Mouse (Mus musculus): ENCODE measurements around the gene 1110004F10Rik. TPM values are rescaled to one million over a fixed set of nuclear protein-coding genes. Genes with fewer than 3 reads are reported as not detected.

Gene 1110004F10Rik
- total RNA-seq, 2 experiments from 2014 or later = 102 to 215 TPM

DNA sequence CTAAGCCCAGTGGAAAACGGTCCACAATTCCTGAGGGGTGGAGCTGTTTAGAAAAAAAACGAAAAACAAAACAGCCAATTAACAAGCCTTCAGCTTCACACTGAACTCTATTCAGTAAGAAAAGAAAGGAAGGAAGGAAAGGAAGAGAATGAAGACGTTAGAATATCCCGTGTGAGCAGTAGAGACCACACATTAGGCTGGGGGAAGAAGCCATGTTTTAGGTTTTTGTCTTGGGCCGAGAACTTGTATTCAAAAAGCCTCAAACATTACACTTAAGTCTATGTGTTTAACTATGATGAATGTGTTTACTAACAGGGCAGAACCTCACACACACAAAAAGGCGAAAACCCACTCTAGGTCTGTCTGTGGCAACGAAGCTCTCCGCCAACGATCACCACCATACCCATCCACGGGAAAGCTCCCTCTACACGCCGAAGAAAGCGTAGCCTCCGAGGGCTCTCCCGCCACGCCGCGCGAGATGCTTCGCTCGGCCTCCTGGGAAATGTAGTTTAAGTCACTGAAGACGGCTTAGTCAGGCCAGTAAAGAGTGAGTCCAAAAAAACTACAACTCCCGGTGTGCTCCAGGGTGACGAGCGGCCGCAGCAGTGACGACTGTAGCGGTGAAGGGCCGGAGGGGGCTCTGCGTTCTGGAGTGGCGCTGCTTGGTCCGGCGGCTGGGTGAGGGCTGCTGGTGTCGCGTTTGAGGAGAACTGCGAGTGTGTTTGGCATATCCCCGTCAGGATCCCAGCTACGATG lies 53.7 kb downstream of the 1110004F10Rik start:
- ATAC-seq (replicated peaks; ENCODE audit: poor library complexity, severe bottlenecking) = peak; percentile 95

DNA sequence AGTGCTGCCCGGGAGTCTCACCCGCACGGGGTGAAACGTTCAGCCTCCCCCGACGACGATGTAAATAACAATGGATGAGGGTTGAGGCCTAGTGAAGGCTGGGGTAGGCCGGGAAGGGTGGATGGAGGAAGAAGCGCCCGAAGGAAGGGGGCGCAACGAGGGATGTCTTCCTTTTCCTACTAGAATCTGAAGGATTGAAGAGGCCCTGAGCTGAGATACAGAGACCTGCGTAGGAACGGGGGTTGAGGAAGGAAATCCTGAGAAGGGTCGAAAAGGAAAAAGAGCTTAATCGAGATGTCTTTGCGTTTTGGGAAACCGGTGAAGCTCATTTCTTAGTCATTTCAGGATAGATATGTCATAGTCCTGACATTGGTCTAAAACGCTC lies 54.3 kb downstream of the 1110004F10Rik start:
- ATAC-seq (replicated peaks; ENCODE audit: poor library complexity, severe bottlenecking) = peak; percentile 74

DNA sequence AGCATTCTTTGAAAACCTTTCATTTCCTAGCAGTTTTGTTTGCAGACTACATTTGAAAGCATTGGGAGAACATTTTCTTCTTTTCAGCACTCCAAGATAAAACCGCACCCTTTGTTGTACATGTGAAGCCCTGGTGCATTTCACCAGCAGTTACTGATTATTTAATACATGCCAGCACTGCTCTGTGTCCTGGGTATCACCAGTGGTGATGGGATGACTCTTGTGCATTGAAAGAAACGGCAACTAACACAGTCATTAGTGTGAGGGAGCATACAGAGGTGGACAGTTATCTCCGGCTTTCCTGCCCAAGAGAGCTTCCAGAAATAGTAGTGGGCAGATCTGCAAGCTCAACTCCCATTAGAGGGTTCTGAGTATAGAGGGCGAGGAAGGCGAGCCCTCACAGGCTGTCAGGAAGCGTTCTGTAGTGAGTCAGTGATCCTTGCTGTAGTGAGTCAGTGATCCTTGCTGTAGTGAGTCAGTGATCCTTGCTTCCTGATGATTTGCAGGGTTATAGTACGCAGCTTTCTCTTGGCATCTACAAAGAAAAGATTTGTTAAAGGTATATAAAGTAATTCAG lies 60.8 kb downstream of the 1110004F10Rik start:
- no peak for ATAC-seq (replicated peaks; ENCODE audit: poor library complexity, severe bottlenecking)

DNA sequence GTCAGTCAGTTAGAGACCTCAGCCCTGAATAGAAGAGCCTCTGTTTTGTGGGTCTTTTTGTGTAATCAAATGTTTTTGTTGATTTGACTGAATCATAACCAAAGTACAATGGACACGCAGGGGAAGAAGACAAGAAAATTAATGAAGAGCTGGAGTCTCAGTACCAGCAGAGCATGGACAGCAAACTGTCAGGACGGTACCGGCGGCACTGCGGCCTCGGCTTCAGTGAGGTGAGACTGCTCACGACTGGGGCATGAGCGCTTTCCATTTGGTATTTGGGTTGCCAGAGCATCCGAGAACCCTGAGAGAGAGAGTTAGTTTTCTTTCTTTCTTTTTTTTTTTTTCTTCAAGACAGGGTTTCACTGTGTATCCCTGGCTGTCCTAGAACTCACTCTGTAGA lies 63.9 kb downstream of the 1110004F10Rik start:
- no peak for ATAC-seq (replicated peaks; ENCODE audit: poor library complexity, severe bottlenecking)

DNA sequence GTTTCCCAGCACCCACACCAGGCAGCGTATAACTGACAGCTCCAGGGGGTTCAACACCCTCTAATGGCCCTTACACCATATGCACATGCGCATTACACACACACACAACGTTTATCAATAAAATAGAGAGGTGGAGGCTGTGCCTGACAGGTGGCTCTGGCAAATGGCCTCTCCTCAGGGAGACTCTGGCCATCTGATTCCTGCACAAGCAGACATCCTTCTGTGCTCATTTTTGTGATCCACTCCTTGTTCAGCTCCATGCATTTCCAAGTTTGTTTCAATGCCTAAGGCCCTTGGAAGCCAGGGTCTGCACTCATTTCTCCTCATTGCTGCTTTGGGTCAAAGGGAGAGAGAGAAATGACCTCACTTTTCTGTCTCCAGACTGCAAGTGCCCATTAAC lies 71.5 kb downstream of the 1110004F10Rik start:
- no peak for ATAC-seq (replicated peaks; ENCODE audit: poor library complexity, severe bottlenecking)

DNA sequence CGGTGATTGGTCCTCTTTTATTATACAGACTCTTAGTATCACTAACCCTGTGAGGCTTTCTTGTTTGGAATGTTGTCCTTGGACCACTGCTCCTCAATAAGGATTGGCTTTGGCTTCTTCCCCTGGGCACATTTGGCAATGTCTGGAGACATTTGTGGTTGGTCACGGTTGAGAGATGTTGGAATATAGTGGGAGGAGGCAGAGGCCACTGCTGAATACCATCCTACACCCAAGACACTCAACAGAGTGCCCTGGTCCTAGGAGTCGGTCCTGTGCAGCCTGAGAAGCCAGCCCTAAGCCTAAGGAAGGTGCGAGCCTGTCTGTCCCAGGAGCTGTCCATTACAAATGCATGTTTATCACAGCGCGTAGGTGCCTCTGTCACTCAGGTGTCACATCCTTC lies 72.3 kb downstream of the 1110004F10Rik start:
- ATAC-seq (replicated peaks; ENCODE audit: poor library complexity, severe bottlenecking) = no peak

DNA sequence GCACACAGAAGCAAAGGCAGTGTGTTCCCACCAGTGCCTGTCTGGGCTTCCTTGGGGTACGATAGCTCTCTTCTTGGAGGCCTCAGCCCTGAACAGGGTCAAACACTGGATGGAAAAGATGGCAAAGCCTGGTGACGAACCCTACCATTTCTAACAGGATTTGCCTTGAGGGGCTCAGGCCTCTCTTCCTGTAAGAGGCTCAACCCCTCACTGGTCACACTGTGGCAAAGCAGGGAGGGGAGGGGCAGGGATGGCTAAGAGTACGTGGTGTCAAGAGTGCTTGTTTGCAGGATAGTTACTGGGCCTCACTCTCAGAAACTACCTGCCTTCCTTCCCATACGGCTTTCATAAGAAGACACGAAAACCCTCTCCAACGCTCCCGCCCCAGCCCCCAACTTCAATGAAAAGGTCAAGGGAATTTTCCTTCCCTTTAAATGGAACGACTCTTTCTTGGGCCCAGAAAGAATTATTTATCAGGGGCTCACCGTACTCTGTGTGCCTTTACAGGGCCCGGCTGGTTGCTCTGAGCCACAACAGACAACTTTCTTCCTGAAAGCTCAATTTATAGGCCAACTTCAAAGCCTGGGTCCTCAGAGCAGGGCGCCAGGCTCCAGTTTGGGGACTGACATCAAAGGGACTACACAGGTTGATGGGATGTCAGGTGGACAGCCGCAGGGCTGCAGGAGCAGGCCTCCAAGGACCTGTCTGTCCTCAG lies 76.2 kb downstream of the 1110004F10Rik start:
- ATAC-seq (replicated peaks; ENCODE audit: poor library complexity, severe bottlenecking) = no peak

DNA sequence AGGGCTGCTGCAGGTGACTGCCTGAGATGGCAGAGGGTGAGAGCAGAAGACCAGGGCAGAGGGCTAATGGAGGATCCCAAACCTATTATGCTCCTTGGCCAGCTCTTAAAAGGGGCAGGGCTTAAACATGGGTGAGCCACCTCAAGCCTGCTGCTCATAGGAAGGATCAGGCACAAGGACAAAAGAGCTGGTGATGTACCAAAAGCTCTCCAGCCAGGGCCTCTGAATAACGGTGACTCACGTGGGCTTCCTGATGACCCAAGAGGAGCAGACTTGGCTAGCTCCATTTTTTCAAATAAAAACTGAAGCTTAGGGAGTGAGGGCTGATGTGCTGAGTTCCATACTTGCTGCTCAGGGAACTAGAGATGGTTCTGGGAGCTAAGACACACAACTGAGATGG lies 76.8 kb downstream of the 1110004F10Rik start:
- no peak for ATAC-seq (replicated peaks; ENCODE audit: poor library complexity, severe bottlenecking)

DNA sequence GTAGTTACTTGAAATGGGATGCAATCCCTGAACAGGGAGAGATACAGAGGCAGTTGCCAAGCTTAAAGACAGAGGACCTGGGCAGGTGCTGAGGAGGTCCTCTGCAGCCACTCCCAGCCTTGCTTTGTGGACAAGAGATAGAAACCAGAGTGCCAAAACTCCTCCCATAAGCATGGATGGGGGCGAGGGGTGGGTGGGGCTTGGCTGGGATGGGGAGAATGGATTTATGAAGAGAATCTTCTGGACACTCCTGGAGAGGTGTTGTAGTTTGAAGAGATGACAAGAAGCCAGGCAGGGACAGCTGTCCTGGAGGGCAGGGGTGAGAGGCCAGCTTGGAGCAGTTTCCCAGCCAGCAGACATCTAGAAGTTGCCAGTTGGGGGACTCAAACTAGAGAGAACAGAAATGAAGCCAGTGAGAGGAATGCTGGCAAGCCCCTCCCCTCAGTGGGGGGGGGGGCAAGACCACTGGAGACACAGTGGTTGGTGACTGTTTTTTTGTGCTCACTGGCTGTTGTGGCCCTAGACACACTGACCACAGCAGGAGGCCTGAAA lies 80.2 kb downstream of the 1110004F10Rik start:
- ATAC-seq (replicated peaks; ENCODE audit: poor library complexity, severe bottlenecking) = no peak

DNA sequence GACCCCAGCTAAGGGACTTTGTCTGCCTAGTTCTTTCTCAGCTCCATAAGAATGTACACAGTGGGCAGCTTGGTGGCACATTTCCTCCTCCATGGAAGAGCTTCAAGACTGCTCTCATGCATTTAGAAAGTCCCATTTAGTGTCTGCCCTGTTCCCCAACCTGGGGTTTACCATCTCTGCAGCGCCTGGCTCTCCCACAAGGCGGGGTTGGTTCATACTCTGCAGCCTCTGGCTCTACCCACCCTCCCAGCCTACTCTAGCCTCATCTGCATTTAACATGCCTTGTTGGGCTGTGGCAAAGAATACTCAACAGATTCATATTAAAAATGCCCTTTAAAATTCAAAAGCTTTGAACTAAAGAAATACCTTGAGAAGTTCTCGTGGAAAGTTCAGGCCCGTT lies 81.5 kb downstream of the 1110004F10Rik start:
- ATAC-seq (replicated peaks; ENCODE audit: poor library complexity, severe bottlenecking) = no peak

DNA sequence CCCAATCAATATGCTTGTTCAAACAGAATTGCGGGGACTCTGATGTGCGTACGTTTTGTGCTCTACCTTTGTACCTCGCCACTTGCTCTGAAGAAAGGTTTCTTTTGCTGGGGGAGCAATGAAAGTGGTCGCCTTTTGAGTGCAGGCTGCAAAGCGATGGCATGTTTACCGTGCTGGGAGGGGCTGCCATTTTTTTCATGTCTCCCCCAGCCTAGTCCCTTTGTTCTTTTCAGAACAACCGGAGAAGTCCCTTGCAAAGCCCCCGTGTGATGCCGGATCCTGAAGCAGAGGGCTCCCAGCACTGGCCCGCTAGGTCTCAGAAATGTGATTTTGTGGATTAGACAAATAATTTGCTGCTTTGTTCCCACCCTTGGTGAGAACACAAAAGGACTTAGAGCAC lies 82.0 kb downstream of the 1110004F10Rik start:
- ATAC-seq (replicated peaks; ENCODE audit: poor library complexity, severe bottlenecking) = no peak

DNA sequence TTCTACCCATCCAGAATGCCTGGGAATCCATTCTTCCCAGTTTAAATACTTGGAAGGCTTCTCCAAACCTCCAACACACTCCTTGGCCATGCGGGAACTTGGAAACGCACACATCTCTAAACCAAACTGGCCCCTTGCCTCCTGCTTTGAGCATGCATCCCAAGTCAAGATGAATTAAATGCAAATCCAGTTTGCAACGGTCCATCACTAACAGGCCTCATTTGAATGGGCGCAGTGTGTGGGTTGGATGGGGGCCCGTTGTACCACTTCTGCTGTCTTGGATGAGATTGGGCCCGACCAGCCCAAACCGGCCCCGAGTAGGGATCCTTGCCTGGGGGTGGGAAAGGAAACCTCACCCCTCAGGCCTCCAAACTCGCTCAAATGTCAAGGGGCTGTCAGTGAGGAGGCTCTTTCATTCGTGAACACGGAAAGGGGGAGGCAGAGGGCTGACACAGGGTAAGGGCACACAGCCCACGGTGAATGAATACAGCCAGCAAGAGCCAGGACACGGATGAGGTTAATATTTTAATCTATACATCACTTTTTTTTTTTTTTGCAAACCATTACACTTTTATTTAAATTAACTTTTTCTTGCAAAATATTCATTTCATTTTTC lies 83.9 kb downstream of the 1110004F10Rik start:
- ATAC-seq (replicated peaks; ENCODE audit: poor library complexity, severe bottlenecking) = no peak

DNA sequence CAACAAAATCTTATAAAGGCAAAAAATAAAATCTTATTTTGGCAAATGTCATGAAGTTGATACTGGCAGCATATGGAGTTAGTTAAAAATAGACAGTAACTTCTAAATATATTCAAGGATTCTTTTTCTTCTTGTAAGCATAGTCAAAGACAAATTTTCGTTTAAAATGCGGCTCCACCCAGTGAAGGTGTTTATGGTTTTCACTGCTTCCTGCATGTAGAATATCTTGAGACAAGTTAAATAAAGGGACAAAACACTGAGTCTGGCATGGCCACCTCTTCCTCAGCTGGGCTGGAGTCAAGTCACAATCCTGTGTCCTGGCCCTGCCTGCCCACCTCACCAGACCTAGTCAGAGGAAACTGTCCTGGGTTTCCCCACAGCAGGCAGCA lies 84.4 kb downstream of the 1110004F10Rik start:
- ATAC-seq (replicated peaks; ENCODE audit: poor library complexity, severe bottlenecking) = no peak

DNA sequence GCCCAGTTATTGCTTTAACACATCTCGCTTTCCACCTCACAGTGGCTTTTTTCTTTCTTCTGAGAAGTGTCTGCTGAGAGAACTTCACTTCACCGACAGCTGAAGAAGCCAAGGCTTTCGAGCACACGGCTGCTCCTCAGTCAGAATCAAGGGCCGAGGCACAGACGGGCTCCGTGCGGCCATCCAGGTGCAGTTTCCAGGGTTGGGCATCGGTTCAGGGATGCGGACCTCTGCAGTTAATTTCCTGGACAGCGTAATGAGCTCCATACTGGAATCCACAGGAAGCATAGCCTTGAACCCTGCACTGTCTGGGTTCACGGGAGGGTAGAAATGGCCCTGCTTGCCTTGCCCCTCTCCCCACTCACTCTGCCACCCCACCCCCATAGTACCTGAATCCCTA lies 84.9 kb downstream of the 1110004F10Rik start:
- ATAC-seq (replicated peaks; ENCODE audit: poor library complexity, severe bottlenecking) = no peak

DNA sequence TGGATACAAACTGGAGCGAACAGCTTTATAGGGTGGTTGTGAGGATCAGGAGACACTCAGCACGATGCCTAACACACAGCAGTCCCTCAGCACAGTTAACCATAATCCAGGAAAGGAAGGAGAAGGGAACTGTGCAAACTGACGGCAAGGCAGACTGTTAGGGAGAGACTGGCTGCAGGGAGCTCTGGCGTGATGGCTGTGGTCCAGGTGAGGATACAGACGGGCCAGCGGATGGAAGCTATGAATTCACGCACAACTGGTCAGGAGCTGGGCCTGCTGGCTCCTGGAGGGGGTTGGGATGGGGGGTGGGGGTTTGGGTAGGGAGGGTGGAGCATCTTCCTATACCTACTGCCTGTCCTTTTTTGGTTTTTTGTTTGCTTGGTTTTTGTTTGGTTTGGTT lies 86.5 kb downstream of the 1110004F10Rik start:
- no peak for ATAC-seq (replicated peaks; ENCODE audit: poor library complexity, severe bottlenecking)

DNA sequence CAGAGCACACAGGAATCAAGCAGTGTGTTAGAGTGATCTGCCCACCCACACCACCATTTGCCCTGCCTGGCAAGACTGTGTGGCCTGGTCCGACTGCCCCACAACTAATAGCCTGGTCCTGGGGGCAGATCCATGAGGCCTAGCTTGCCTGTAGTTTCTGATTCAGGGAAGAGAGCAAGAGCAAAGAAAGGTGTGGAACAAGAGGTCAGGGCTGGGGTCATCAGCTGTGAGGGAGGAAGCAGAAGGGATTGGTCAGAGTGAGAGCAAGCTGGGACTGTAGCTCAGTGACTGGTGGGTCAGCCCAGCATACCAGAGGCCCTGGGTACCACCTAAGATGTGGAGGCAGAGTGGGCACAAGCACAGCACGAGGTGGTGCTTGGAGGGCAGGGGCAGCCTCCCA lies 87.9 kb downstream of the 1110004F10Rik start:
- no peak for ATAC-seq (replicated peaks; ENCODE audit: poor library complexity, severe bottlenecking)

DNA sequence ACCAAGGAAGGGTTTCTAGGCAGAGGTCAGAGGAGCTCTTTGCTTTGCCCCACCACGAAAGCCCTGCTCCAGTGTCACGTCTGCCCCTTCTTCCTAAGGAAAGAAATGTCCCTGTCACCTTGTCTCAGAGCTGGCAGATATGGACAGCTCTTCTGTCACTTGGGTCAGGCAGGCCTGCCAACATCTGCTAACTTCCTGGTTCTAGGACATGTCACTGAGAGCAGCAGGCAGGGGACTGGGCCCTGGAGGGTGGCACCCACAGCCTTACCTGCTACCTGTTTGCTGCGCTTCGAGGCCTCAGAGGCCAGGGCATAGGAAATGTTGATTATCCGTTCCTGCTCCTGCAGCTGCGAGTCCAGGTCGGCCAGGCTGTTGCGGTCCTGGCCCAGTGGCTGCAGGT lies 89.1 kb downstream of the 1110004F10Rik start:
- no peak for ATAC-seq (replicated peaks; ENCODE audit: poor library complexity, severe bottlenecking)

DNA sequence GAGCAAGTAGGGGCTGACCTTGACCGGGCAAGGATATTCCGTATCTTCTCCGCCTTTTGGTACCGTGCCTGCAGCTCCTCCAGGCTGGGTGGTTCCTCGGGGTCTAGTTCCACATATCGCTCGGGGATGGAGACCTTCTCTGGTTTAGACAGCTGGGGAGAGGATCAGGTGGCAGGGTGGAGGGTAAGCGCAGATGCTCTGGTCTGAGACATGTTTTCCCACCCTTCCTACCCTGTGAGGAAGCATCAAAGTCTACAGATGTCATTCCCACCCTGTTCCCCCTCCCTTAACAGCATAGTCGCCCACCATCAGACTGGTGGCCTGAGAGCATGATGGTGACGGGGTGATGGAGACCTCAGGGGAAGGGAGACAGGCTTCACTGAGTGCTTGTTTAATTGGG lies 90.2 kb downstream of the 1110004F10Rik start:
- ATAC-seq (replicated peaks; ENCODE audit: poor library complexity, severe bottlenecking) = no peak

DNA sequence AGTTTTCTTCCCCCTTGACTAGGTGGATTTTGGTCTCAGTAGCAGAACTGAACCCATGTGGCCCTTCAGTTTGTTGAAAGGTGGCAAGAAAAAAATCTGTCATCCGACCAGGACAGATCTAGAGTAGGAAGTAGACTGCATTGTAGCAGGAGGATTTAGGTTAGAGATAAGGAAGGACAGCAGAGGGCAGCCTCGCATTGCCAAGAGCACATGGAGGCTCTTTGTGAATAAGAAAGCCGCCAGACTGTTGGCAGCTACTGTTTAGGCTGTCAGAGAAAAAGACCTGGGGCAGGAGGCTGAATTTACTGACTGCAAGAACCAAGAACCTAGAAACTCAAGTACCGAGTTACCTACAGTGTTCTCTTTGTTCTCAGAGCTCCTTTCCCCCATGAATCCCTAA lies 92.2 kb downstream of the 1110004F10Rik start:
- ATAC-seq (replicated peaks; ENCODE audit: poor library complexity, severe bottlenecking) = 0 out of 2 replicates have a peak, but pooled peaks have one; percentile 31

DNA sequence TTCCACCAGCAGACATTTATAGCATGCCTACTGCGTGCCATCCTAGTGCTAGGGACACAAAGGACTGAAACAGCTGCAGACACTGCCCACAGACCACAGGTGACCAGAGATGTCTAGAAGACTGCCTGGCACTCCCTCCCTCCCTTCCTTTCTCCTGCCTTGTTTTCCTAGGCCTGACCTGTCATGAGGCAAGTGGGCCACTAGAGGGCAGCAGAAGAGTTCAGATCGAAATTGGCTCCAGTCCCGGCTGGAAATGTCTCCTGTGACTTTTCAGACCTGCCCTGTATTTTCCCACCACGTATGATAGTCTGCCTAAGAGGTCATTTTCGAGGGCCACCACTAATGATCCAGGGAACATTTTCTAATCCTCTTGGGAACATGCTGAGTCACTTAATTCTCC lies 92.9 kb downstream of the 1110004F10Rik start:
- ATAC-seq (replicated peaks; ENCODE audit: poor library complexity, severe bottlenecking) = peak; percentile 69

Measured in granulocyte monocyte progenitor cell, adult 5-6 weeks (primary cell).